Mouse (Mus musculus): Measurements from ENCODE around the gene Endov.

GRCm38 (mm10) chr11:119507772-119508171, 16.6 kb downstream of the Endov start:
- TF ChIP-seq CTCF (IDR thresholded peaks at IDR 0.05; ENCODE audit: extremely low read depth, insufficient read length, insufficient replicate concordance, low read depth, low read length): no peak
- no peak for TF ChIP-seq POLR2A (IDR thresholded peaks at IDR 0.05; ENCODE audit: low read depth, low read length)
